Mouse (Mus musculus): ENCODE results near the gene Dlx1.

- TF ChIP-seq CTCF (IDR thresholded peaks at IDR 0.05; ENCODE audit: low read depth) = no peak
- TF ChIP-seq EP300 (optimal IDR thresholded peaks at IDR 0.05) = no peak
Measured at GRCm38 (mm10) chr2:71531990-71532970, 4.4 kb downstream of the Dlx1 start.

Data from stomach, postnatal 0 days (tissue).